Mouse (Mus musculus) G1E (cell line): ENCODE data around the gene Mecp2. TPM values are rescaled to one million over a fixed set of nuclear protein-coding genes. Genes with fewer than 3 reads are reported as not detected.

Experiments used
- ATAC-seq: 2 replicates; pipeline ENCODE4 v1.8.0; 2016; ENCODE audit warnings: mild to moderate bottlenecking; ENCODE audit not compliant: insufficient number of reproducible peaks, poor library complexity, low FRiP score, severe bottlenecking; ENCODE audit errors: extremely low read depth
- DNase-seq: peaks from one replicate; pipeline ENCODE4 v3.0.0; 2012; ENCODE audit warnings: low spot score
- H3K27me3 ChIP-seq: 2 replicates; pipeline ENCODE4 v1.6.1; 2012; ENCODE audit warnings: mild to moderate bottlenecking, low read length, inconsistent platforms; ENCODE audit not compliant: insufficient read depth
- H3K36me3 ChIP-seq: replicated peaks from 2 replicates; pipeline ENCODE3; 2012; ENCODE audit warnings: mild to moderate bottlenecking, inconsistent platforms
- H3K4me1 ChIP-seq: 2 replicates; pipeline ENCODE4 v1.6.1; 2012; ENCODE audit warnings: low read depth, low read length, inconsistent platforms, mixed read lengths; ENCODE audit not compliant: insufficient read depth
- H3K4me3 ChIP-seq: 2 replicates; pipeline ENCODE4 v1.5.1; 2012; ENCODE audit warnings: low read depth, mild to moderate bottlenecking, inconsistent platforms, low read length, moderate library complexity, mixed read lengths
- H3K9me3 ChIP-seq: replicated peaks from 2 replicates; pipeline ENCODE4 v1.6.1; 2012; ENCODE audit warnings: inconsistent platforms
- CTCF ChIP-seq: IDR thresholded peaks from 2 replicates; pipeline ENCODE4 v1.5.1; 2012; ENCODE audit warnings: low read depth, low read length, inconsistent platforms, mixed read lengths
- GATA1 ChIP-seq: IDR thresholded peaks from 2 replicates; pipeline ENCODE4 v1.6.1; 2012; ENCODE audit warnings: borderline replicate concordance, low read length, inconsistent platforms, mixed read lengths
- GATA2 ChIP-seq: IDR thresholded peaks from 2 replicates; pipeline ENCODE4 v1.6.1; 2012; ENCODE audit warnings: low read depth, low read length, inconsistent platforms, borderline replicate concordance
- POLR2AphosphoS5 ChIP-seq: IDR thresholded peaks from 2 replicates; pipeline ENCODE4 v1.6.1; 2012; ENCODE audit warnings: low read depth, low read length, inconsistent platforms; ENCODE audit not compliant: insufficient replicate concordance
- TAL1 ChIP-seq: conservative IDR thresholded peaks from 2 replicates; pipeline ENCODE4 v1.6.1; 2012; ENCODE audit warnings: low read depth, low read length, inconsistent platforms, mixed read lengths
- polyA plus RNA-seq: library from polyadenylated mRNA; stranded (reverse); fragments of >175 nt; gene quantifications from 2 replicates; pipeline ENCODE4 v1.2.3, GENCODE M21; 2012
- total RNA-seq, 2 experiments: library from RNA; stranded (forward) in 1 of 2; stranded (reverse) in 1 of 2; fragments of 200-1000 nt in 1 of 2; fragments of >200 nt in 1 of 2; fragmentation: Nextera tagmentation in 1 of 2; gene quantifications; 2 replicates each; pipeline ENCODE4 v1.2.3; 2014 to 2017

Gene Mecp2
- total and polyA plus RNA-seq, 3 experiments: 21.2 to 47.7 (median 40.1) TPM

GRCm38 (mm10) chrX:74030000-74030399 lies 105.2 kb downstream of the Mecp2 start:
- no peak for DNase-seq
- no peak for ATAC-seq
- H3K9me3 ChIP-seq: no peaks in the 10 kb centered on the region
- TF ChIP-seq TAL1 (no peak), GATA2 (no peak), GATA1 (no peak), CTCF (no peak), POLR2AphosphoS5 (no peak)
- H3K36me3 ChIP-seq: peaks cover 60% of the 10 kb centered on the region
- no peaks in the 10 kb centered on the region for H3K4me1 ChIP-seq
- no peaks in the 10 kb centered on the region for H3K27me3 ChIP-seq
- H3K4me3 ChIP-seq: no peak overlapping the region

- peaks cover 31% of the 10 kb centered on the region for H3K4me1 ChIP-seq
- no peak for TF ChIP-seq GATA2
- peak; percentile 33; the same call in 1 of the 2 replicates for TF ChIP-seq CTCF
- ATAC-seq: no peak; the same call in 1 of the 2 replicates
- H3K27me3 ChIP-seq: no peaks in the 10 kb centered on the region
- peaks cover 46% of the 10 kb centered on the region for H3K36me3 ChIP-seq
- H3K9me3 ChIP-seq: no peaks in the 10 kb centered on the region
- peak within 1 kb of the TSS; percentile 79 for H3K4me3 ChIP-seq
- peak; percentile 73 for DNase-seq
Observed at GRCm38 (mm10) chrX:74023188-74024049, 111.7 kb downstream of the Mecp2 start, which contains the start of gene Irak1. TSS of gene Irak1 (minus strand) at chrX:74023918.

- Histone ChIP-seq H3K27me3 (no peaks in the 10 kb centered on the region), H3K4me3 (peak overlapping the region; percentile 79), H3K9me3 (no peaks in the 10 kb centered on the region), H3K36me3 (peaks cover 49% of the 10 kb centered on the region), H3K4me1 (peaks cover 31% of the 10 kb centered on the region)
- TF ChIP-seq CTCF (no peak), POLR2AphosphoS5 (no peak), GATA1 (no peak), GATA2 (no peak), TAL1 (no peak)
- no peak; the same call in 1 of the 2 replicates for ATAC-seq
- no peak for DNase-seq
Observed at GRCm38 (mm10) chrX:74022795-74023187, 112.4 kb downstream of the Mecp2 start.

- no peak for TF ChIP-seq GATA2
- no peak for TF ChIP-seq TAL1
- no peak for DNase-seq
- no peaks in the 10 kb centered on the region; the same call in 1 of the 2 replicates for H3K4me1 ChIP-seq
- no peak for ATAC-seq
- no peaks in the 10 kb centered on the region for H3K27me3 ChIP-seq
- H3K4me3 ChIP-seq: no peak overlapping the region
- no peaks in the 10 kb centered on the region for H3K9me3 ChIP-seq
- H3K36me3 ChIP-seq: peaks cover 52% of the 10 kb centered on the region
Observed at GRCm38 (mm10) chrX:74014597-74014996, 120.6 kb downstream of the Mecp2 start.

DNA sequence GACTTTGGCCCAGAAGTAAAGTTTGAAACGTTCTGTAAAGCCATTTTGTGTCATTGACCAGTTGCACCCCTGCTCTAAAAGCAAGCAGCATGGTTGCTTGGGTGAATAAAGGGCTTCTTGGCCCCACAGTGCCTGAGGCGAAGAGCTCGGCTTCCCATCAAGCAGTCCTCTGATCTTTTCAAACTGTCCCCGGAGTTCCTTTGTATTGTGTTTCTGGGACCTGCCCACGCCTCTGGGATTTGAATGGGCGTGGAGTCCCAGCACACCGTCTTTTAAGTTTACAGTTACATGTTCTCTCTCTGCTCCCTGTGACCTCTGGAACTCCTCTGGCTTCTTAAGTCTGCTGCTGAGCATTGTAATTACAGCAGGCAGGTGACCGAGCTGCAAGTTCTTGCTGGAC lies 127.1 kb downstream of the Mecp2 start:
- no peak for DNase-seq
- Histone ChIP-seq H3K36me3 (peaks cover 3% of the 10 kb centered on the region), H3K9me3 (no peaks in the 10 kb centered on the region), H3K4me3 (no peak overlapping the region), H3K4me1 (peaks cover 4% of the 10 kb centered on the region; the same call in 1 of the 2 replicates), H3K27me3 (no peaks in the 10 kb centered on the region)
- no peak for ATAC-seq
- TF ChIP-seq TAL1 (no peak), GATA2 (no peak), POLR2AphosphoS5 (no peak), GATA1 (no peak), CTCF (no peak)

DNA sequence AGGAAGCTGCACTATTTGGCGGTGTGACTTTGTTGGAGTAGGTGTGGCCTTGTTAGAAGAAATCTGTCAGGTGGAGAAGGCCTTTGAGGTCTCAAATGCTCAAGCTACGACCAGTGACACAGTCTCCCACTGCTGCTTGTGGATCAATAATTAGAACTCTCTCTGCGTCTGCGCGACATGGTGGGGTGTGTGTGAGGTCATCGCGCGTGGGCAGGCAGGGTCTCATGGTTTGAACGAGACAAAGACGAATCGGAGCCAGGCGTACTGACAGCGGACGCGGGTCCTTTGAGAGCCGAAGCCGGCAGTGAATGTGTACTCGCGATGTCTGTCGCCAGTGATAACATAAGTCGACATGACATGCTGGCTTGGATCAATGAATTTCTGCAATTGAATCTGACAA lies 128.8 kb downstream of the Mecp2 start:
- H3K27me3 ChIP-seq: no peaks in the 10 kb centered on the region
- no peak for DNase-seq
- no peaks in the 10 kb centered on the region for H3K36me3 ChIP-seq
- TF ChIP-seq GATA2 (no peak), POLR2AphosphoS5 (no peak)
- H3K4me1 ChIP-seq: peaks cover 4% of the 10 kb centered on the region; the same call in 1 of the 2 replicates
- H3K4me3 ChIP-seq: no peak overlapping the region
- ATAC-seq: no peak
- H3K9me3 ChIP-seq: no peaks in the 10 kb centered on the region
